ENCODE assay signal across 8 mouse cellular contexts in the genomic region with DNA sequence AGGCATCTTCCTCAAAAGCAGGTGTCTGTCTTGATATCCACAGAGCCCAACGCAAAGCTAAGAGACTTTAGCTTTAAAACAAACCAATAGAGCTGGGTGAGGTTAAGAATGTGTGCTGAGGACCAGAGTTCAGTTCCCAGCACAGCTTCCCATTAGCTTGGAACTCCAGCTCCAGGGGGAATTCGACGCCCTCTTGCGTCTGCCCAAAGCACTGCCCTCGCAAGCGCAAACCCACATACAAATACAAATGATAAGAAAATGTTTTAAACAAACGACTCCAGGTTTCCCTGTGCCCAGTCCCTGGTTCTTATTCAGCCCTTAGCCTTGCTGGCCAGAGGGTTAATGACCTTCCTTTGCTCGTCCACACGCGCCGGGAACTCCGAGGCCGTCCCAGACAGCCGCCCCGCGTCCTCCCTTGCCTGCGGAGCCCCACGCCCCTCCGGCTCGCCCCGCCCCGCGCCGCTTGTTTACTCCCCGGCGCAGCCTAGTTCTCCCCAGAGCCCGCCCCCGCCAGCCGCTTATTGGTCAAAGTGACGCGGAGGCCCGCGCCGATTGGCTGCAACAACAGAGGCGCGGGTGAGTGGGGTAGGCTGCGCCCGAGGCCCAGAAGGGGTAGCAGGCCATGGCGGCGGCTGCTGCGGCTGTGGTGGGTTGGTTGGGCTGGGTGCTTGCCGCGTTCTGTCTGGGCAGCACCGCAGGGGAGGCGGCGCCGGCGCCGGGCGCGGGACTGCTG. TPM values are rescaled to one million over a fixed set of nuclear protein-coding genes. Genes with fewer than 3 reads are reported as not detected.
A peak's percentile ranks its signal among the peaks of the same experiment; 100 is the strongest.
DNase-seq lines count a peak whose midpoint lies in the region; ATAC-seq lines count a peak whose summit lies in the region.

A gene (plus strand): TSS at position 579 of the 733 bp plus-strand sequence.

- peak; percentile 98 for ATAC-seq in intestine, embryonic 14.5 days (replicated peaks; ENCODE audit: low FRiP score, low TSS enrichment, low read depth)

- H3K9ac ChIP-seq in intestine, embryonic 14.5 days (ENCODE audit: low read length) = peak within 1 kb of the TSS; percentile 74

- WGBS in intestine, embryonic 14.5 days = 2% methylated on average over 47 of the region's 51 CpGs

- no peaks in the 10 kb centered on the region for H3K27me3 ChIP-seq in intestine, embryonic 14.5 days (replicated peaks; ENCODE audit: control insufficient read depth, insufficient read depth, low read length)

- peaks cover 13% of the 10 kb centered on the region for H3K36me3 ChIP-seq in intestine, embryonic 14.5 days (ENCODE audit: control insufficient read depth, insufficient read depth, low read length)

- H3K4me1 ChIP-seq in intestine, embryonic 14.5 days (replicated peaks; ENCODE audit: control insufficient read depth, insufficient read depth, low read length) = peaks cover 14% of the 10 kb centered on the region

- peak within 1 kb of the TSS; percentile 96 for H3K4me3 ChIP-seq in intestine, embryonic 14.5 days (ENCODE audit: low read depth, low read length)

- H3K9me3 ChIP-seq in intestine, embryonic 14.5 days (ENCODE audit: control insufficient read depth, low read length) = no peaks in the 10 kb centered on the region

- DNase-seq in adrenal gland, adult (ENCODE audit: inconsistent age in 2 of 2, low spot score in 1 of 2) = peak; percentile 99 to 100
- DNase-seq in embryo, embryonic 10.5 days (ENCODE audit: low spot score) = peak; percentile 99
- peak; percentile 100 for DNase-seq in gastrocnemius, postnatal 25 days
- peak; percentile 100 for DNase-seq in intestine, embryonic 14.5 days (ENCODE audit: low spot score)
- DNase-seq in left cerebral cortex, postnatal 14 days (ENCODE audit: low spot score in 2 of 2) = peak; percentile 98 to 99
- peak; percentile 97 for DNase-seq in mesoderm, embryonic 11.5 days (ENCODE audit: low read depth, low spot score)
- DNase-seq in right cerebral cortex, postnatal 36 days (ENCODE audit: low spot score in 2 of 2) = peak; percentile 98
- DNase-seq in yolk sac, embryonic 10.5 days (ENCODE audit: low spot score) = peak; percentile 99

- intact Hi-C loops in left cerebral cortex, postnatal 14 days (cut with DNase I) = no loop called here

- peak within 1 kb of the TSS; percentile 96 for H3K27ac ChIP-seq in intestine, embryonic 14.5 days (ENCODE audit: low read depth)

- peak within 1 kb of the TSS; percentile 91 for H3K4me2 ChIP-seq in intestine, embryonic 14.5 days (ENCODE audit: low read length)

RNA-seq across cellular contexts. Expression of the gene that starts here (rescaled TPM):
- total RNA-seq in gastrocnemius, postnatal 25 days (2021) = 1 to 10 TPM; 7.4 to 9.7 TPM
- polyA plus RNA-seq in intestine, embryonic 14.5 days (2014; fragmentation: Nextera tagmentation; extraction: Ambion mirVana) = 5.4 and 6.2 TPM in 2 replicates
- 10 to 100 TPM; 28.7 to 30.4 TPM for total RNA-seq in left cerebral cortex, postnatal 14 days (2021)

Comparison
In these comparisons a context has a peak if more than half of its experiments do, and no peak if none do; other contexts are left out.
1. Peak in every context shown above with its lines: DNase-seq, ATAC-seq, H3K4me3 ChIP-seq and H3K27ac ChIP-seq.